Mouse (Mus musculus) ES-Bruce4 (cell line): ENCODE results near the gene Unc5a.

Experiments
- CTCF ChIP-seq: IDR thresholded peaks from one replicate; pipeline ENCODE4 v1.8.1; 2011; ENCODE audit warnings: low read depth, low read length
- EP300 ChIP-seq: IDR thresholded peaks from 2 replicates; pipeline ENCODE4 v1.6.1; 2011; ENCODE audit warnings: low read depth, low read length; ENCODE audit not compliant: insufficient read depth
- POLR2A ChIP-seq: IDR thresholded peaks from one replicate; pipeline ENCODE4 v1.8.1; 2011; ENCODE audit warnings: low read length; ENCODE audit not compliant: insufficient read depth

DNA sequence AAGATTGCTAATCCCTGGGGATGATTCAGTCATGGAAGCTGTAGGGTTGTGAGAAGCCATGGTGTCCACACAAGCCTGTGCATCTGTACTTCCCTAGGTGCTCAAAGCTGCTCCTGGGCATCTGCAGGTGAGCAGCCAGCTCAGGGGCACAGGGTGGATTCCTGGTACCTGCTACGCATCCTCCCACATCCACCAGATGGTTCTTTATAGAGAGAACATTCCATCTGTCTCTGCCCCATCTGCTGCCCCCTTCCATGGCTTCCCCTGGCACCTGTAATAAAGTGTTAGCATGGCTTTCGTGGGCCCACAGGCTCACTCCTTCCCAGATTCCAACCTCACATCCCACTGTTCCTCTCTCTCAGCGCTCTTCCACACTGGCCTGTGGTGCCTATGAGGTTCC, 10.7 kb upstream of the Unc5a start:
- TF ChIP-seq CTCF (no peak), POLR2A (no peak), EP300 (no peak)
